Mouse (Mus musculus) thymus, adult 2 months (tissue): Measurements from ENCODE around the gene Gpr25.

Source experiments
- CTCF ChIP-seq: fragments of 200-500 bp; IDR thresholded peaks from 2 replicates; pipeline ENCODE4 v1.5.1; 2012; ENCODE audit warnings: mild to moderate bottlenecking, control low read depth, low read length, moderate library complexity, borderline replicate concordance; ENCODE audit not compliant: control insufficient read depth, poor library complexity, insufficient read depth; ENCODE audit errors: extremely low read depth
- POLR2A ChIP-seq: fragments of 200-500 bp; IDR thresholded peaks from 2 replicates; pipeline ENCODE4 v1.6.1; 2012; ENCODE audit warnings: mild to moderate bottlenecking, low read length, control low read depth, moderate library complexity; ENCODE audit not compliant: control insufficient read depth, poor library complexity, insufficient read depth; ENCODE audit errors: extremely low read depth

- TF ChIP-seq CTCF (no peak), POLR2A (no peak)
Observed at GRCm38 (mm10) chr1:136227870-136228269, 32.8 kb downstream of the Gpr25 start.
